Mouse (Mus musculus): ENCODE measurements at regions not wholly inside any gene's neighbourhood (a gene's known extent, or its start where the extent isn't known, plus 50 kb on each side); places are given as distances from the start of the nearest gene placed in this dataset.

GRCm38 (mm10) chr15:71375775-71376174 lies 2458.6 kb upstream of the Gm6569 start:
- peak; percentile 55 for DNase-seq

All from heart, postnatal 4 days (tissue).